Mouse (Mus musculus) kidney, embryonic 16.5 days (tissue): Measurements from ENCODE around the gene Vmn1r85. TPM values are rescaled to one million over a fixed set of nuclear protein-coding genes. Genes with fewer than 3 reads are reported as not detected.

Source experiments
- ATAC-seq: fragments of 200-750 bp; cut with Nextera tagmentation; 2 replicates; pipeline ENCODE4 v1.8.0; 2017; ENCODE audit warnings: moderate TSS enrichment; ENCODE audit not compliant: low FRiP score, low TSS enrichment
- H3K27ac ChIP-seq: fragments of 300-500 bp; sonication (generic); 2 replicates; pipeline ENCODE4 v1.5.1; 2014; ENCODE audit warnings: low read length
- H3K27me3 ChIP-seq: fragments of 300-500 bp; sonication (generic); 2 replicates; pipeline ENCODE4 v1.6.1; 2014; ENCODE audit warnings: low read length, control low read depth, mixed read lengths; ENCODE audit not compliant: insufficient read depth
- H3K36me3 ChIP-seq: fragments of 300-500 bp; sonication (generic); 2 replicates; pipeline ENCODE4 v1.6.1; 2014; ENCODE audit warnings: low read length, control low read depth, mixed read lengths; ENCODE audit not compliant: insufficient read depth
- H3K4me1 ChIP-seq: fragments of 300-500 bp; sonication (generic); 2 replicates; pipeline ENCODE4 v1.6.1; 2014; ENCODE audit warnings: low read length, control low read depth, mixed read lengths; ENCODE audit not compliant: insufficient read depth
- H3K4me2 ChIP-seq: fragments of 300-500 bp; sonication (generic); replicated peaks from 2 replicates; pipeline ENCODE4 v1.6.1; 2014; ENCODE audit warnings: low read depth, low read length
- H3K4me3 ChIP-seq: fragments of 300-500 bp; sonication (generic); 2 replicates; pipeline ENCODE4 v1.5.1; 2014; ENCODE audit warnings: mild to moderate bottlenecking, low read length
- H3K9ac ChIP-seq: fragments of 300-500 bp; sonication (generic); replicated peaks from 2 replicates; pipeline ENCODE4 v1.6.1; 2014; ENCODE audit warnings: low read length
- H3K9me3 ChIP-seq: fragments of 300-500 bp; sonication (generic); 2 replicates; pipeline ENCODE4 v1.6.1; 2016; ENCODE audit warnings: low read length, control low read depth
- WGBS: fragments of 180-500 bp; shearing (Covaris S2); extraction: QIAGEN DNeasy Blood & Tissue Kit; methylation state at CpG from one replicate; pipeline ENCODE4 v1.1.7; 2014; 5-methylcytosine and 5-hydroxymethylcytosine counted together
- polyA plus RNA-seq: library from polyadenylated mRNA; unstranded; fragments of >200 nt; fragmentation: Nextera tagmentation; extraction: Ambion mirVana; gene quantifications from 2 replicates; pipeline ENCODE4 v1.2.1, GENCODE M21; 2015

Gene Vmn1r85
- polyA plus RNA-seq, 1 experiment from 2014 or later = not detected

GRCm38 (mm10) chr7:13039181-13039580, 55.8 kb downstream of the Vmn1r85 start:
- Histone ChIP-seq H3K27me3 (peaks cover 18% of the 10 kb centered on the region), H3K9me3 (no peaks in the 10 kb centered on the region), H3K27ac (peak overlapping the region; percentile 100), H3K4me3 (peak overlapping the region; percentile 85), H3K9ac (peak overlapping the region; percentile 99), H3K4me2 (peak overlapping the region; percentile 74), H3K4me1 (peaks cover 36% of the 10 kb centered on the region), H3K36me3 (peaks cover 13% of the 10 kb centered on the region)
- ATAC-seq = no peak
- 77% methylated on average over 1 of the region's 1 CpGs for WGBS

DNA sequence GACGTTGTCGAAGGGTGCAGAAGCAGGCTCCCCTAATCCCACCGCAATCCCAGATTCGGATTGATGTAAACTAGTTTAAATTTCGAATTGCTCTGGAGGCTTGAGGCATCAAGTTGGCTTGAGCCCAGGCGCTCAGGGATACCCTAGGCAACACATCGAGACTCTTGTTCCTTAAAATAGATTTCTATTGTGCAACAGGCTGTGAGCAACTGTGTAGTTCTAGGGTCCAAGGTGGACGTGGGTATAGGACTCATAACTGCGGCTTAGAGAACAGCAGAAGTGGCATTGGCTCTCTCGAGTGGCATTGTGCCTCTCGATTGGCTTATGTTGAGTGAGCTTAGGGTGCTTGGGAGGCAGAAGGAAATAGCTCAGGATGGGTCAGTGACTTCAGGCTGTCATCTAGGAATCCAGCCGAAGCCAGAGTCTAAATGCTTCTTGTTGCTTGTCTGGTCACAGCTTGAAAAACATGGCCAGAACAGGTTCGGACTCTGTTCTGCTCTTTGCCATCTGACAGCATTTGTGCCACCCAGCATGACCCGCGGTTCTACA, 56.3 kb downstream of the Vmn1r85 start:
- Histone ChIP-seq H3K27me3 (peaks cover 13% of the 10 kb centered on the region), H3K27ac (peak overlapping the region; percentile 100), H3K4me1 (peaks cover 38% of the 10 kb centered on the region), H3K4me3 (peak overlapping the region; percentile 85), H3K9me3 (no peaks in the 10 kb centered on the region), H3K4me2 (peak overlapping the region; percentile 74), H3K36me3 (peaks cover 13% of the 10 kb centered on the region), H3K9ac (peak overlapping the region; percentile 99)
- ATAC-seq = no peak
- 16% methylated on average over 15 of the region's 15 CpGs for WGBS

- H3K4me1 ChIP-seq = peaks cover 40% of the 10 kb centered on the region
- H3K9me3 ChIP-seq = no peaks in the 10 kb centered on the region
- peak within 1 kb of the TSS; percentile 74 for H3K4me2 ChIP-seq
- peak within 1 kb of the TSS; percentile 85 for H3K4me3 ChIP-seq
- H3K36me3 ChIP-seq = peaks cover 13% of the 10 kb centered on the region
- peak within 1 kb of the TSS; percentile 99 for H3K9ac ChIP-seq
- H3K27me3 ChIP-seq = peaks cover 8% of the 10 kb centered on the region
- H3K27ac ChIP-seq = peak within 1 kb of the TSS; percentile 100
- WGBS = under 1% methylated on average over 59 of the region's 65 CpGs
- ATAC-seq = peak; percentile 92
Observed at GRCm38 (mm10) chr7:13037901-13038555, 56.9 kb downstream of the Vmn1r85 start, which contains the start of gene Ube2m. TSS of gene Ube2m (minus strand) at chr7:13038275.

DNA sequence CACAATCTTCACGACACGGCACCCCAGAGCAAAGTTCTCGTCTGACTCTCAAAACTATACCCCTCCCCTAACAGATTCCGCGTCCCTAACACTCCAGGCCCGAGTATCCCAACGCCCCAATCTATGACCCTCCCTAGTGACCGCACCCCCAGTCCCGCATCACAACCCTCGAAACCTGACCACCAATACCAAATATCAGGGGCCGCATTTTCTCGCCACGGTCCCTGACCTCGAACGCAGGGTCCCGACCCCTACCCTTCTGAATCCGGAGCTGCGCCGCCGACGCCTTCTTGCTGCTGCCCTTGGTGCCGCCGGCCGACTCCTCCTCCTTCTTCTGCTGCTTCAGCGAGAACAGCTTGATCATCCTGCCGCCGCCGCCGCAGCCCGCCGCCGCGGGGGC, 57.6 kb downstream of the Vmn1r85 start:
- peaks cover 18% of the 10 kb centered on the region for H3K36me3 ChIP-seq
- peak overlapping the region; percentile 74 for H3K4me2 ChIP-seq
- H3K27ac ChIP-seq = peak overlapping the region; percentile 100
- peak overlapping the region; percentile 85 for H3K4me3 ChIP-seq
- no peaks in the 10 kb centered on the region for H3K9me3 ChIP-seq
- no peak; the same call in 1 of the 2 replicates for ATAC-seq
- WGBS = 0% methylated on average over 30 of the region's 33 CpGs
- H3K9ac ChIP-seq = peak overlapping the region; percentile 99
- peaks cover 40% of the 10 kb centered on the region for H3K4me1 ChIP-seq
- H3K27me3 ChIP-seq = peaks cover 1% of the 10 kb centered on the region

DNA sequence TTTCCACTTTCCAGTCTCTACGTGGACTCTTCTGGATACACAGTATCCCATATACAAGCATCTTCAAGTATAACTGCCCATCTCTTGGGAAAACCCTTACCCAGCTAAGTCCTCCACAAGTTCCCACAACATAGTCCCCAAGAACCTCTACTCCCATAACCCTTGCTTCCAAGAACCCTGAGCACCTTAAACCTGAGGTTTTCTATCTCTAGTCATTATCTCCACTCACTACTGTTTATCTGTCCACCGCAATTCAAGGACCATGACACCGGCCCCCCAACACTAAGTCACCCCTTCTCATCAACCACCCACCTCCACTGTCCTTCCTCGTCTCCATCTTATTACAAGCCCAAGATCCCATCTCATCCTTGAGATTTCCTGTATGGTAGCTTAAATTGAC, 58.2 kb downstream of the Vmn1r85 start:
- H3K27ac ChIP-seq = peak overlapping the region; percentile 26; the same call in 1 of the 2 replicates
- peak overlapping the region; percentile 74 for H3K4me2 ChIP-seq
- 36% methylated on average over 4 of the region's 4 CpGs for WGBS
- no peak for ATAC-seq
- H3K9me3 ChIP-seq = no peaks in the 10 kb centered on the region
- H3K4me1 ChIP-seq = peaks cover 40% of the 10 kb centered on the region
- peaks cover 23% of the 10 kb centered on the region for H3K36me3 ChIP-seq
- peak overlapping the region; percentile 99 for H3K9ac ChIP-seq
- H3K27me3 ChIP-seq = no peaks in the 10 kb centered on the region
- peak overlapping the region; percentile 85 for H3K4me3 ChIP-seq

DNA sequence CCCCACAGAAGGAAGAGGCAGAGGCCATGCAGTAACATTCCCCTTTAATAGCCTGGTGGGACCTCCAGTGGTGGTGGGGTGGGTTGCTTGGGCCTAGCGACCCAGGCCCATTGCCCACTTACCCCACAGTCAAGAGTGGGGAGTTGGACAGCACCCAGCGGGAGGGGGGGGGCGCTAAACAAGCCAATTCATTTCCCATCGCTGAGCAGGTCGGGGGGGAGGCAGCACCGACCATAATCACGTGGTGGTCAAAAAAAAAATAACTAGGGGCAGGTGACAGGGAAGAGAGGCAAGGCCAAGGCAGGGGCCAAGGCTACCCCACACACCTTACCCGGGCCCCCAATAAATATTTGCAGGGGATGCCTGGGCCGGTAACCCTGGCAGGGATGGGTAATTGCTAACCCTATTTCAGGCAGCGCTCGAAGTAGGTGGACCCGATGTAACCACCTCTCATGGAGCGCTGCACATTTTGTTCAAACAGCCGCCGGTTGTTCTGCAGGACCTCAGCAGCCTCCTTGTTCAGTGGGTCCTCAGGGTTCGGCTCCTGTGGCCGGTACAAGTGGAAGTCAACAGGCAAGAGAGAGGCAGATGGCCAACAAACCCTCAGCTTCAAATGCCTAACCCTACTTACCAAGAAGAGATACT, 59.6 kb downstream of the Vmn1r85 start:
- Histone ChIP-seq H3K27me3 (no peaks in the 10 kb centered on the region), H3K9ac (peak overlapping the region; percentile 18; the same call in 1 of the 2 replicates), H3K36me3 (peaks cover 36% of the 10 kb centered on the region), H3K4me1 (peaks cover 40% of the 10 kb centered on the region), H3K27ac (peak overlapping the region; percentile 95), H3K4me3 (no peak overlapping the region), H3K4me2 (0 out of 2 replicates have a peak overlapping the region, but pooled peaks have one; percentile 86), H3K9me3 (no peaks in the 10 kb centered on the region)
- 82% methylated on average over 17 of the region's 17 CpGs for WGBS
- ATAC-seq = no peak

DNA sequence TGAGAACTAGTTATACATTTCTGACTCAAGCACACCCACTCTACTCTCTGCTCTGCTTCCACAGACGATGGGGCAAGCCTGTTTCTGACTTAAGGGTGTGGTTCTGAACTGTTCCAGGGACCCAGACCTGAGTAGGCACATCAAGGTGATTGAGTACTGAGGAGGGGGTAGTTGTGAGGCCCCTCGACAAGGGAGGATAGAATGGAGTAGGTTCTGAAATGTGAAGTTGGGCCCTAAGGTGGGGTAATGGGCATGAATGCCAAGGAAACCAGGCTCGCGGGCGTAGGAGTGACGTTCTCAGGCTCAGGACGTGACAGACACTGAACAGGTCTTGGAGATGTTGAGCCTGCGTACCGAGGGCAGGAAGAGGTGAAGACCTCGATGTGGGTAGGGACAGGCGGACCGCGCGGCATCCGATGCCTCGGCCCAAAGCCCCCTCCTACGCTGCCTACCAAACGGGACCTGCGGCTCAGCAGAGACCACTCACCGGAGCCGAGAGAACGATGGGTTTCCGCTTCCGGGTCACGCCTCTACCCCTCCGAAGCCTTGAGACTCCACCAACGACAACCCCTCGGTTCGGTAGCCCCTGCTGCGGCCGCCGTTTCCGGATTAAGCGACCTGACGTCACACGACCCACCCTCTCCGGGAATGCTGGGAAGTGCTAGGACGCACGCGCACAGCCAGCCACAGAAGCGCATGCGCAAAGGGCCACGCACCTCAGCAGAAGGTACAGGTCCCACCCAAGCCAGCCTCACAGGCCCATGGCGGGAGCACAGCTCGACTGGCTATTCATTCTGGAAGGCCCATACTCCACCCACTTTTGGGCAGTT, 60.6 kb downstream of the Vmn1r85 start, which contains the start of gene Chmp2a:
Chmp2a (minus strand) TSS at position 660 of the 830 bp plus-strand sequence.
- Histone ChIP-seq H3K4me1 (peaks cover 39% of the 10 kb centered on the region), H3K4me2 (peak within 1 kb of the TSS; percentile 86), H3K9me3 (no peaks in the 10 kb centered on the region), H3K27me3 (no peaks in the 10 kb centered on the region), H3K36me3 (peaks cover 46% of the 10 kb centered on the region), H3K4me3 (peak within 1 kb of the TSS; percentile 66), H3K9ac (peak within 1 kb of the TSS; percentile 87), H3K27ac (peak within 1 kb of the TSS; percentile 95)
- WGBS = under 1% methylated on average over 45 of the region's 45 CpGs
- peak; percentile 81 for ATAC-seq

DNA sequence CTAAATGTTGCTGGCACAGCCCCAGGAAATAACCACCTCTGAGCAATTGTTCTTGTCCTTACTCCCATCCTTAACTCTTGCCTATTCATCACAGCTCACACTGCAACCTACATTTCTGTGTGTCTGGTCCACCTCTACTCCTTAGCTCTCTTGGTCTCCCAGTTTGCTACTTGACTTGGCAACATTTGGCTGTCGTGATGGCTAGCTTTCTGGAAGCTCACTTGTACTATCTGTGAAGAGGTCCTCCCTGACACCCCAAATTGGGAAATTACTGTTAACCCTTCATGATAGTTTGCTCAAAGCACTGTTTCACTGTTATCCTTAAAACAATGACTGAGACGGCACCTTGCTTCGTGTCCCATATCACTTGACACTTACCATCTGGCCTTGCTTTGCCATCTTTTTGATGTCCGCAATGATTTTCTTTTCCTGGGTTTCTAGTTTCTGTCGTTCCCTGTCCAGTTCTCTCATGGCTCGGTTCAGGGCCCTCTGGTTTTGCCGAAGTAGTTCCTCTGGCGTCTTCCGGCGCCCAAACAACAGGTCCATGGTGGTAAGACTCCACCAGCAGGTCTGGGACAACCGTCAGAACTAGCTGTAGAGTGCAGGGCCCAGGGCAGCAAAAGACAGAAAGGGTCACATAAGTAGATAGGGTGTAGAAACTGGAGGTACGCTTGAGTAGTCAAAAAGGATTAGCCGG, 61.4 kb downstream of the Vmn1r85 start:
- H3K27ac ChIP-seq = peak overlapping the region; percentile 95
- peak overlapping the region; percentile 86 for H3K4me2 ChIP-seq
- peak overlapping the region; percentile 87 for H3K9ac ChIP-seq
- H3K9me3 ChIP-seq = no peaks in the 10 kb centered on the region
- peaks cover 54% of the 10 kb centered on the region for H3K36me3 ChIP-seq
- H3K27me3 ChIP-seq = no peaks in the 10 kb centered on the region
- peaks cover 31% of the 10 kb centered on the region for H3K4me1 ChIP-seq
- peak overlapping the region; percentile 66 for H3K4me3 ChIP-seq
- ATAC-seq = no peak
- WGBS = 36% methylated on average over 13 of the region's 13 CpGs
